ENCODE assay signal across 8 mouse cellular contexts in the genomic region with DNA sequence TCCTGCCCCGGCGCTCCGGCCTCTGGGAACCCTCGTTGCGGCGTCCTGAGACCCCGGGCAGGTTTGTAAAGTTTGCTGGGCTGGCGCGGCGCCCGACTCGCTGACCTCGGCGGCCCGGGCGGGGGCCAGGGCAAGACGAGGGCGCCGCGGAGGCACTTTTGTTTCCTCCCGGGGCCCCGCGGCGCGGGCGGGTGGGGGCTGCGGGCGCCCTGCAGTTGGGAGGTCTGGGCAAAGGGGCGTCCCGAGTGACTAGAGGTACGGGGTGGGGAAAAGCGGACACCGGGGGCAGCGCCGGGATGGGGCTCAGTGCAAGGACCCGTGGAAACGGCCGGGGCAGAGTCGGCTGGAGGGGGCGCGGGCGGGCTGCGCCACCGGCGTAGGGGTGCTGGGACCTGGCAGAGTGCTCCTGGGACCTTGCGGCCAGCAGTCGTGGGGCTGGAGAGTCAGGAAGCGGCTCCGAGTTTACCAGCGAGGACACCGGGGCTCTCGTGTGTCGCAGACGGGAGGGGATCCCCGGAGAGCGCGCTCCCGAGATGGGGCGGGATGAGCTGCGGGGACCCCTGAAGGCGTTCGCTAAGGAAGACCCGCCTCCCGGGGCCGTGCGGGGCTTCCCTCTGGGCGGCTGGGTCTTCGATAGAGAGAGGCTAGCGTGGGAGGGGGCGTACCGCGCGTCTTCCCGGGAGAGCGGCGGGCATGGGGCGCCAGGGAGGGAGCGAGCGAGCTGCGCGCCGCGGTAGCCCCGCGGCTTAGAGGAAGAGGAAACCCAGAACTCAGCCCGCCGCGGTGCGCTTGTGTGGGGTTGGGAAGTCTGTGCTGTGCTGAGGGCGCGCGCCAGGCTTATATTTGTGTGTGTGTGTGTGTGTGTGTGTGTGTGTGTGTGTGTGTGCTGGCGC. TPM values are rescaled to one million over a fixed set of nuclear protein-coding genes. Genes with fewer than 3 reads are reported as not detected.
DNase-seq lines count a peak whose midpoint lies in the region; ATAC-seq lines count a peak whose summit lies in the region.

No protein-coding gene starts in this region.

- 1% methylated on average over 90 of the region's 93 CpGs for WGBS in embryonic facial prominence, embryonic 15.5 days

- H3K4me3 ChIP-seq in embryonic facial prominence, embryonic 15.5 days (replicated peaks): peak overlapping the region; percentile 80

- intact Hi-C loops in heart, postnatal 10 days (cut with DNase I): loop anchor here (1.0 to 5.0 kb wide), 4 partner anchors 36 to 202 kb away; no protein-coding TSS in a partner anchor

- peak overlapping the region; percentile 96 for H3K4me2 ChIP-seq in embryonic facial prominence, embryonic 15.5 days (replicated peaks)

- peak; percentile 61 for ATAC-seq in embryonic facial prominence, embryonic 15.5 days (ENCODE audit: insufficient number of reproducible peaks, low FRiP score, low TSS enrichment, low read depth)

- H3K9ac ChIP-seq in embryonic facial prominence, embryonic 15.5 days: peak overlapping the region; percentile 65

- H3K27me3 ChIP-seq in embryonic facial prominence, embryonic 15.5 days: peaks cover 6% of the 10 kb centered on the region; the same call in 1 of the 2 replicates

- H3K4me1 ChIP-seq in embryonic facial prominence, embryonic 15.5 days: peaks cover 5% of the 10 kb centered on the region; the same call in 1 of the 2 replicates

- no peaks in the 10 kb centered on the region for H3K36me3 ChIP-seq in embryonic facial prominence, embryonic 15.5 days

- DNase-seq in A20 (ENCODE audit: low read depth, low spot score): peak; percentile 83
- DNase-seq in adrenal gland, postnatal 25 days: peak; percentile 60
- DNase-seq in heart, postnatal 10 days: peak; percentile 58 to 77
- DNase-seq in layer of hippocampus, postnatal 10 days (ENCODE audit: low spot score in 2 of 2): peak; percentile 42 to 56
- peak; percentile 69 for DNase-seq in lung, postnatal 14 days
- peak; percentile 59 for DNase-seq in ovary, postnatal 36 days (ENCODE audit: low spot score)
- DNase-seq in thymus, postnatal 25 days: peak; percentile 79

- H3K9me3 ChIP-seq in embryonic facial prominence, embryonic 15.5 days (replicated peaks): no peaks in the 10 kb centered on the region

- H3K27ac ChIP-seq in embryonic facial prominence, embryonic 15.5 days (replicated peaks): peak overlapping the region; percentile 86

RNA-seq across cellular contexts. Expression of gene Elmo1, which starts 0.6 kb away (rescaled TPM):
- 18.8 and 22.2 TPM in 2 replicates for total RNA-seq in adrenal gland, postnatal 25 days (2021)
- 23.4 and 23.5 TPM in 2 replicates for polyA plus RNA-seq in embryonic facial prominence, embryonic 15.5 days (2015; fragmentation: Nextera tagmentation; extraction: Ambion mirVana)
- 10 to 100 TPM; 20.2 to 20.4 TPM for total RNA-seq in heart, postnatal 10 days (2021)
- total RNA-seq in layer of hippocampus, postnatal 10 days (2021): 10 to 100 TPM; 27.9 to 28.3 TPM

Comparison
In these comparisons a context has a peak if more than half of its experiments do, and no peak if none do; other contexts are left out.
1. Peak in every context shown above with its lines: DNase-seq, ATAC-seq, H3K4me3 ChIP-seq and H3K27ac ChIP-seq.